Mouse (Mus musculus): ENCODE data around the gene Lst1.

Gene Lst1

GRCm38 (mm10) chr17:35205380-35205769 lies 17.1 kb upstream of the Lst1 start:
- DNase-seq = no peak

- no peak for DNase-seq
These were observed 16.5 kb upstream of the Lst1 start, which contains the start of gene Lta for GRCm38 (mm10) chr17:35204494-35205379. TSS of gene Lta (minus strand) at chr17:35205351.

- DNase-seq = no peak
These were observed 14.2 kb upstream of the Lst1 start for GRCm38 (mm10) chr17:35202442-35202841.

- no peak for DNase-seq
These were observed 13.5 kb upstream of the Lst1 start, which contains the start of gene Tnf for GRCm38 (mm10) chr17:35201787-35202186. TSS of gene Tnf (minus strand) at chr17:35202007.

- no peak for DNase-seq
These were observed 12.9 kb upstream of the Lst1 start for GRCm38 (mm10) chr17:35201128-35201527.

GRCm38 (mm10) chr17:35200398-35200797 lies 12.2 kb upstream of the Lst1 start:
- no peak for DNase-seq

GRCm38 (mm10) chr17:35198946-35199345 lies 10.7 kb upstream of the Lst1 start:
- DNase-seq = no peak

- no peak for DNase-seq
These were observed 9.8 kb upstream of the Lst1 start for GRCm38 (mm10) chr17:35198029-35198428.

- DNase-seq = no peak
These were observed 8.9 kb upstream of the Lst1 start for GRCm38 (mm10) chr17:35197126-35197525.

- no peak for DNase-seq
These were observed 8.0 kb upstream of the Lst1 start for GRCm38 (mm10) chr17:35196321-35196641.

GRCm38 (mm10) chr17:35195631-35196320 lies 7.5 kb upstream of the Lst1 start:
- peak; percentile 39 to 68 for DNase-seq

GRCm38 (mm10) chr17:35194844-35195630 lies 6.8 kb upstream of the Lst1 start:
- no peak for DNase-seq

GRCm38 (mm10) chr17:35193881-35194843 lies 5.9 kb upstream of the Lst1 start, which contains the start of gene Ltb:
TSS of gene Ltb (plus strand) at chr17:35194439.
- no peak for DNase-seq

- no peak for DNase-seq
These were observed 4.7 kb upstream of the Lst1 start for GRCm38 (mm10) chr17:35192924-35193323.

- no peak for DNase-seq
These were observed 3.5 kb upstream of the Lst1 start for GRCm38 (mm10) chr17:35191723-35192122.

- DNase-seq = no peak
These were observed 1.9 kb upstream of the Lst1 start for GRCm38 (mm10) chr17:35190096-35190495.

GRCm38 (mm10) chr17:35189186-35189585 lies 947 bp upstream of the Lst1 start:
- no peak for DNase-seq

GRCm38 (mm10) chr17:35187345-35187744 lies 894 bp downstream of the Lst1 start:
- no peak for DNase-seq

- no peak for DNase-seq
These were observed 1.6 kb downstream of the Lst1 start for GRCm38 (mm10) chr17:35186681-35187080.

- DNase-seq = no peak
These were observed 2.3 kb downstream of the Lst1 start for GRCm38 (mm10) chr17:35185639-35186611.

GRCm38 (mm10) chr17:35180093-35180492 lies 8.1 kb downstream of the Lst1 start:
- DNase-seq = no peak

All from cerebellum, postnatal 36 days (tissue).